Mouse (Mus musculus): ENCODE results near the gene Kansl1.

GRCm38 (mm10) chr11:104443359-104443758, 25.3 kb downstream of the Kansl1 start:
- TF ChIP-seq CTCF (IDR thresholded peaks at IDR 0.05; ENCODE audit: control insufficient read depth, insufficient read depth, insufficient replicate concordance, low read depth, low read length) (no peak), POLR2A (IDR thresholded peaks at IDR 0.05; ENCODE audit: control insufficient read depth, low read depth, low read length) (no peak)
